Mouse (Mus musculus): ENCODE data around the gene Cyb5r3.

Gene Cyb5r3

DNA sequence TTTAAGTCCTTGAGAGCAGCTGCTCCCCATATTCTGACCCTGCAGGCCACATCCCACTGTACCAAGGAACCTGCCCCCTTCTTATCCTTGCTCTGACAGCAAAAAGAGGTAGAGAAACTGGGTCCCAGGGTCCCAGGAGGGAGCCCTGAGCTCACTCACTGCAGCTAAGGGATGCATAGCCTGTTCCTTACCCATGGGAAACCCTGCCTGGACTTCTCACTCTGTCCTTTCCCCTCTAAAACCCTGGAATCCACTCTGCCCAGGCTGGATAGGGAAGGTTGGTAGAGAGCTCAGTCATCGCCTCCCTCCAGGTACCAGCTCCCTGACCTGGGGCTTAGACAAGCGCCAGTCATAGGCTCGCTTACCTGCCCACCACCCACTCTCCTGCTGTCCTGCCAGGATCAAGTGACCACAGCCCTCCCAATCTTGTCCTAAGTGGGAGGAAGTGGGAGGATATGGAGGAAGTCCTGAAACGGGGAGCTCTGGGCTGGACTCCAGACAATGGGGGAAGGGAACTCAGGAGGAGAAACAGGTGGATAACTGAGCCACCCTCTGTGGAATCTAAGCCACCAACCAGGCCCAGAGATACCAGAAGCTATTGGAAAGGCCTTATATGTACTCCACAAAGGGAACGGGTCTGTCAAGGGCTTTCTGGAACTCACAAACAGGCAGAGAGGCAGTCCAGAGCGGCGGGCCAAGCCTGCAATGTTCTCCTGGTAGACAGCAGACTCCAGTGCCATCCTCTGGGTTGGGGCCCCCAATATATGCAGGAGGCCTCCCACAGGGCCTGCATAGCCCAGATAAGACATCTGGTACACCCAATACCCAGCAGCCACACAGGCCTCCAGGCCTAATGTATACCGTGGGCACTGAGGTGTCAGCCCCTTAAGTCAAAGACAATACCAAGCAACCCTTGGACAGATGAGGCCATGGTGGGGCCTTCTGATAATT lies 2.3 kb downstream of the Cyb5r3 start:
- WGBS = 70% methylated on average over 8 of the region's 8 CpGs

DNA sequence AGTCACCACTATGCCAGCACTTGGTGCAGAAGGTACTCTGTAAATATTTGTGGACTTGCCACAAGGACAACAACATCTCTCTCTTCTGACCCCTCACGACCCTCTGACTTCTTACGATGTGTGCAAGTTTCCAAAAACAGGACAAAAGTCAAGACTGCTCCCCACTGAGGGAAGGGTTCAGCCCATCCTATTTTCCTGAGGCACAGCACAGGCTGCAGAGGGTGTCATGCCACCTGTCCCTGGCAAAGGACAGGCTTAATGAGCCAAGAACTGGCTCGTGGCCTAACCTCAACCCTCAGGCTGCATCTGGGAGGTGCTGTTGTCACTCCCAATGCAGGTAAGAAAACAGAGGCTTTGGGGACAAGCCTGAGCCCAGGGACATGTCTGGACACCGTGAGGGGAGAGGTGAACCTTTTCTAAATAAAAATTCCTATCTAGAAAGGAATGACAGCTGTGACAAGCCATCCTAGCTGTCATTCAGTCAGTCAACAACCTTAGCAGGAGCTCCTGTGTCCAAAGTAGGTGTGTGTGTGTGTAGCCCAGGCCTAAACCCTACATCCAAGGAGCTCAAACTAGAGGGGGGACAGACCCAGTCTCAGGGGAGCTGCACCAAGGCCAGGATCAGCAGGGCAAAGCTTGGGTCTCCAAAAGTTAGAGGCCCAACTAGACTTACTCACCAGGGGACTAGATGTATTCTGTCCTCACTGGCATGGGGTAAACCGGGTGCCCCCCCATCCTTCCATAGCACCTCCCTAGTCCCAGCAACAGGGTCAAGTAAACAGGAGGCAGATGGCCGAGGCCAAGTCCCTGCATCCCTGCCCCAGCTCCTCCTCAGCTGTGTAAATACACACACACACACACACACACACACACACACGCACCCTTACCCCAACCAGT lies 3.3 kb downstream of the Cyb5r3 start:
- 78% methylated on average over 7 of the region's 7 CpGs for WGBS

DNA sequence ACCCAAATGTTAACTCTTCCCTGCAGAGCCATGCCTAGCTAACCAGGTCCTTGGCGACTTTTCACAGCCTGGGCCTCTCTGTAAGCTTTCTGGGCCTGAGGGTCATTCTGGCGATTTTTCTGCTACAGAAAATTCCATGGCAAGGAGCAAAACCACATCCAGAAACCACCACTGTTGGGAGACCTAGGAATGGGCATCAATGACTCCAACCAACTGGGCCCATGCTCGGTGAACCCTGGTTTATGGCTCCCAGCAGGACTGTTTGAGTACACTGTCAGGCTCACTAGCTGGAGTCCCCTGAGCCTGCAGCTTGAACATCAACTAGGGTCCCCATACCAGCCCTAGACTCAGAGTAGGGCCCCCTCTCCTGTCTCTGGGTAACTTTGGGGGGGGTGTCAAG lies 4.1 kb downstream of the Cyb5r3 start:
- 98% methylated on average over 3 of the region's 3 CpGs for WGBS

DNA sequence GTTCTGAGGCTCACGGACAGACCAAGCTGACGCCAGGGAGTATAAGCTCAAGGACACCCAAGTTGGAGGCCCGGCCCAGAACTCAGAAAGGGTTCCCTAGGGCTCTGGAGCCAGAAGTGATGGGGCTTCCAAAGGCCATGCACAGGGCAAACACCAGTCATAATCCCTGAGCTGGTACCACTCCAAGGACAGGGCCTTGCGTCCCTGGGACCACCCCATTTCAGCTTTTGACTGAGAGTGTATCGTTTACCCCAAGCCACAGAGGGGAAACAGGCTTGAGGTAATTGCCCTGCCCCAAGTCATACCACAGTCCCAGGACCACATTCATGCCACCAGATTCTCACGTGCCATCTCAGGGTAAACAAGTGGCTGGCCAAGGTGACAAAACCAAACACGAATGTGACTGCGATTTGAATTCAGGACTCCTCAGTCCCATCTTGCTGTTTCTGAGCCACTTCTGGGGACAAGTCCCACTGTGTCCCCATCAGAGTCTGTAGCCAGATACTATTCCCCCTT lies 4.8 kb downstream of the Cyb5r3 start:
- WGBS = 94% methylated on average over 8 of the region's 8 CpGs

DNA sequence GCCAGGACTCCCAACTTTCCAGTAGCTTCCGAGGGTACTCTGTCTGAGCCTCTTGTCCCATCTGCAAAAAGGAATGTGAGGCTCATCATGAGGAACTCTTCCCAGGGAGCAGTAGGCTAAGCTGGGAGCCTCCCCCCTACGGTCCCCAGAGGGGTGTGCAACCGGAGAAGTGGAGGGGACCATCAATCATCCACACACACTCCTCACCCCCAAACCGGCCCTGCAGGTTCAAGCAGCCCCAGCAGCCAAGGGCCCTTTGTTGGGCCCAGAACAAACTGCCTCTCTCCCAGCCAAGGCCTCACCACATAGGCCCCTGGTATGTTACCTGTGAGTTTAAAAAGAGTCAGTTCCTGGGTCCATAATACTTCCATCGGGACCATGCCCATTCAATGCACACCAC lies 5.3 kb downstream of the Cyb5r3 start:
- WGBS = 93% methylated on average over 5 of the region's 5 CpGs

DNA sequence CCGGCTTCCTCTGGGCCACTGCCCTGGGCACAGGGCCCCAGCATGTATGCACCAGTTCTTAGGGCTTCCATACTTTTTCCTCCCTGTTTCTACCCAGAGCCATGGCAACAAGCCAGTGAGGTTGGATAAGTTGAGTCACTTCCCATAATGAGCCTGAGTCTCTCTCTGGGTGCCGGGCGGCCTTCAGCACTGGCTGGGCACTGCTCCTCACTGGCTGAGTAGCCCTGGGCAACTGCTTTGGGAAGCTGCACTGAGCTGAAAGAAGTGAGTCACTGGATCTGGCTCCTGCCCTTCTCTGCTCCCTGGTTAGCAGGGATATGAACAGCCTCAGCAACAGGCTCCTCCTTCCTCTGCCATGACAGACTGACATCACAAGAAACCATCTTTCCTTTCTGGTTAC lies 5.8 kb downstream of the Cyb5r3 start:
- 61% methylated on average over 3 of the region's 3 CpGs for WGBS

DNA sequence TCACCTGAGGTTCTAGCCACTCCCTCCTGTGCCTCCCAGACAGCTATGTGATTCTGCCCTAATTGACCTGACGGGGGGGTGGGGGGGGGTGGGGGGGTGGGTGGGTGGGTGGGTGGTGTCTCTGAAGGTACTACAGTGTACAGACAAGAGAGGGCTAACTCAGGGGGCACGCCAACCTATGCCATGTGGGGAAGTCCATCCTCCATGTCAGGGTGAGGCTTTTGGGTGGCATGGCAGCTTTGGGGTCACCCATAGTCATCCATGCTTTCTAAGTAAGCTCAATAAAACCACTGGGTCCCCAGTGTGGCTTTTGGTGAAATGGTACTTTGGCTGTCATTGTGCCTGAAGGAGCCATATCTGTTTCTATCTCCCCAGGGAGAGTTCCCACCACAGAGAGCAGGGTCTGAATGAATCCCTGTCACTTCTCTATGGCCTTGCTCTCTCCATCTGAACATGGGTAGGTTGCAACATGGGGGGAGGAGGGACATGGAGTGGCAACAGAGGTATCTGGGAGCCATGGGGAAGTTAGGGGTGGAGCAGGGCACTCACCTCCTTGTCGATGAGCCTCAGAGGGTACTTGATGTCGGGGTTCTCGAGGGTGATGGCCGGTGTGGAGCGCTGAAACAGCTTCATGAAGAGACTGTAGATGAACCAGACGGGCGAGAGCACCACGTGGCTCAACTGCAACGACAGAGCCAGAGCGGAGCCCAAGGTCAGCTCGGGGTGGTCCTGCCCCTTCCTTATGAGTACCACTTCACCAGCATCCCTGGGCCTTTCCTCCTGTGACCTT lies 6.7 kb downstream of the Cyb5r3 start:
- WGBS = 91% methylated on average over 13 of the region's 13 CpGs

DNA sequence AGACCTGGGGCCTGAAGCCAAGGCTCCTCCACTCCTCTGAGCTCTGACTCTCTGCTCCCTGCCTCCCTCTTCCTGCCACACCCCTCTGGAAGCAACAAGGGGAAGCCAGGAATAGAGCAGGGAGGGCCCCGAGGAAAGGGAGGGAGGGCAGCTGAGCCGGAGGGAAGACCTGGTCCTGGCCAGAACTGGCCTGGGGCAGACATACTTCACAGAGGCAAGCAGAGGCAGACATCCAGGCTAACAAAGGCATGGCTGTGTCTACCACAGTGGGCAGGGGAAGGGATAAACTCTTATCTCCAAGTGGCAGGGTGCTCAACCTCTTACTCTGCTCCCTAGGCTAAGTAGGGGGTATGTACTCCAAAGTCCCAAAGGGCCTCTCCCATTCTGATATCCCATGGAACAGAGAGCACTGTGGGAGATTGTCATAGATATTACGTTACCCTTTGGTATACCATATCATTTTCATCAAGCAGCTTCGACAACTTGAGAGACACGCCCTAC lies 7.4 kb downstream of the Cyb5r3 start:
- WGBS = 81% methylated on average over 5 of the region's 5 CpGs

DNA sequence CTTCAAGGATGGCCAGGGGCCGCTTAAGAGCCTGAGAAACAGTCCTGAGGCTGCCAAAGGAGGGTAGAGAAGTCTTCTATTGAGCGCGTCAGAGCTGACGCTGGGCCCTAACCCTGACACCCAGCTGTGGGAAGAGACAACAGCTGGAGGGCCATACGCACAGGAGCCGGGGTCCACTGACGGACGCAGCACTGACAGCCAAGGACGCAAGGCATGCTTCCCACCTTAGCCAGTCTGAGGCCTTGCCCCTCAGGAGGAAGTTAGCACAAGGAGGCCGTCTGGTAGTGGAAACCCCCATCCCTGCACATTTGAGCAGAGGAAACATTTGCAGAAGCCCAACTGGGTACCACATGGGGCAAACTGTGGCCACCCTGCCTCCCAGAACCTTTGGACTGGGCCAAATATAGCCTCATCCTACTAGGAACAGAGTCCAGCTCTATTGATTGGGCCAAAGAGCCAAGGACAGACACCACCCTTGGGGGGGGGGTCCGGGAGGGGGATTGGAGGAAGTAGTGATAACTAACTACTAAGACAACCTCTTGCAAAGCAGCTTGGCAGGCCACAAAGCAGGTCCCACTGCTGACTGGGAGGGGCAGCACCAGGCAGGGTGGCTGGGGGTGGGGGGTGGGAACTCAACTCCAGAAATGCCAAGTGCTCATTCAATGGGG lies 9.4 kb downstream of the Cyb5r3 start:
- 96% methylated on average over 11 of the region's 11 CpGs for WGBS

DNA sequence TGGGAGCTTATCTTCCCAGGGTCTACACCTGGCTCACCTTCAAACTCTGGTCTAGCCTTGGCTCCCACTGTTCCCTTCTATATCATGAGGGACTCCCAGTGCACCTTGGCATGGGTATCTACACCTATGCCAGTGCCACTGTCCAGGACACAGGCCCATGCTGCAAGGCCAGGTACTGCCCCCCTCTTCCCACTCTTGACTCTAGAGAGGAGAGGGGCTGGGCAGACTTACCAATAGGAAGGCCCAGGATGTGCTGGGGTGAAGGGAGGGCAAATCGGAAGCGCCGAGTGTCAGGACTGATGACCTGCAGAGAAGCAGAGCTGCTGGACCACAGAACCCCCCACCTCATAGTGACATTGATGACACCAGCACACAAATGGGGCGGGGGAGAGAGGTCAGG lies 10.4 kb downstream of the Cyb5r3 start:
- WGBS = 93% methylated on average over 4 of the region's 4 CpGs

DNA sequence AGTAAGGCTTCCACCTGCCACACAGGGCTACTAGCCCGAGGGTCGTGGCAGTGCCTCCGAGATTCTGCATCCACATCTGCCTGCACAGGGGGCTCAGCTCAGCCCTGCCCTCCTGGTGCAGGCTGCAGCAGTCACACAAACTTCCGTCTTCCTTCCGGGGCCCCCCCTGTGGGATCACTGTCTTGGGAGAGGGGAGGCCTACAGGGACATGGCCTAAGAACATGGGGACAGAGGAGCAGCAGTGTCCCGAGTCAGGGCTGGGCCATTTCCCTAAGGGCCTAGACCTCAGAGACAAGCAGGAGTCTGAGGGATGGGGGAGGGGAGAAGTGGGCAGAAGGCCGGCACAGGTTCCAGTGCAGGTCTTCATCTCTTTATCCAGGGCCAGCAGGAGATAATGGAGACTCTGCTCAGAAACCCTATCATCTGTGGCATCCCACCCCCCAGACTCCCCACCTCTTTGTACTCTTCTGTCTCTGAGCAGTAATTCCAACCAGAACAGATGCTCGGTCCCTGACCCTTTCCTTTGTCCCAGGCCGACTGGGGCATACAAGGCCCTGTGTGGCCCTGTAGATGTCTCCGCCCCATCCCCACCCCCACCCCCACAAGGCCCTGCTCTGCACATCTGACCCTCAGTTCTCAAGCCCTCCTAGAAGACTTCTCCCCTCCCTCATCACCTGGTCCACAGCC lies 11.2 kb downstream of the Cyb5r3 start:
- whole genome bisulfite sequencing = 74% methylated on average over 10 of the region's 10 CpGs

DNA sequence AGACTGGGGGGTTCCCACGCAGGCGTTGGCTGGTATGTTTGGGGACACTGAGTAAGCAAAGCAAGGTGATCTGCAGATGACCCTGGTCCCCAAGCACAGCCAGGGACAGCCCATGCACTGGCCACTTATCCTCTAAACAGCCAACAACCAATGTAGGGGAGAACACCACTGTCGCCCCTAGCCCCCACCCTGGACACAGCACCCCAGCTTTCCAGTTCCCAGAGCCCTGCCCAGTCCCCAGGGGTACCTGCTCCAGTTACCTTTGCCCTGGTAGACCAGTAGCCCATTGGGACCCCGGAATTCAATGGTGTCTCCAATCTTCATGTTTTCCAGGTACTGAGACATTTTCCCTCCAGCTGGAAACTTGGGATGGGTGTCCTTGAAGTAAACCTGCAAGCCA lies 11.8 kb downstream of the Cyb5r3 start:
- 96% methylated on average over 4 of the region's 4 CpGs for WGBS

DNA sequence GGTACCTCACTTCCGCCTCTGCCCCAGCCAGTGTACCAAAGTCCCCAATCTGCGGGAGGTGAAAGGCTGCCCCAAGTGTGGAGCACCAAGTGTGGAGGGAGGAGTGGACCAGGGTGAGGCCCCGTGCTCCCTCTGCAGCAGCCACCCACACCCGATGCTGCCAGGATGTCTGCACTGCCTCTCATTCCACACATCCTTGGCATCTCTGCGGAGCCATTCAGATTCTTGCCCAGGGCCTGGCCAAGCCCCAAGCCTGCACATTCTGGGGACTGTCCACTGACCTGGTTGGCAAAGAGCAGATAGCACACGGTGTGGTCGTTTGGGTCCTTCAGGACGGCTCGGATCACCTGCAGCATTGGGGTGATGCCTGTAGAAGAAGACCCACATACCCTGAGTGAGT lies 12.6 kb downstream of the Cyb5r3 start:
- WGBS = 83% methylated on average over 9 of the region's 9 CpGs

DNA sequence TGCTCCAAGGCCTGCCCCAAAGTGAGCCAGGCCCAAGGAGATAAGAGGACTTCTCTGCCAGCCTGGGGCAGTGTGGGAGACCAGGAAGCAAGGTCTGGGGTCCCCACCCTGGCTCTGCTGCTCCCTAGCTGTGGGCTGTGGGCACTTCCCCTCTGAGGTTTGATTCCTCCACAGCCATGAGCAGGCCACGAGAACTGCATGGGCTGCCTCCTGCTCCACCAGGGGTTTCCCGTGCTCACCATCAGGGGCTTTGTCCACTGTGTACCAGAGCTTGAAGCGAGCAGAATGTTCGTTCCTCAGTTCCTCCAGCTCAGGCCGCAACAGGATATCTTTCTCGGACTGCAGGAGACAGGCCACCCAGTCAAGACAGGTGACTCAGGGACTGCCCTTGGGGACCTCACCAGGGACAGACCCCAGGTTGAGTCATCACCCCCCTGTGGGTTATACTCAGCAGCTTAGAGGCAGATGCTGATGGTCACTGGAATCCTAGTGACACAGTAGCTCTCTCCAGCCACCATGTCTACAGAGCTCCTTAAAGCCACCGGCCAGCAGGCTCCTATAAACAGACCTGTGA lies 13.7 kb downstream of the Cyb5r3 start:
- 91% methylated on average over 7 of the region's 7 CpGs for WGBS

DNA sequence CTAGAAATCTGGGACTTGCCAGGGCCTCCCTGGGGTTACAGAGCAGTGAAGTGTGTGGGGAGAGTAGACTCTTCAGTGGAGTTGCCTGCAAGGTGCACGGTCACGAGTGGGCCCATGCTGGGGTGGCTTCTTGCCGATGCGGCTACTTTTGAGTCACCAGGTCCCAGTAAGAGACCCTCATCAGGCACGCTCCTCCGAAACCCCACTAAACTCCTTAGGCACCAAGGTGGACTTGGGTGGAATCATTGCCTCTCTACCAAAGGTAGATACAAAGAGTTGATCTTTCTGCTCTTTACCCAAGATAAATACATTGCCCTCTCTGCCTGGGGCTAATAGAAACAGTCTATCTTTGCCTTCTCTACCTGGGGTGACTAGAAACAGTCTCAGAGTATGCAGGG lies 14.7 kb downstream of the Cyb5r3 start:
- 98% methylated on average over 6 of the region's 6 CpGs for WGBS

DNA sequence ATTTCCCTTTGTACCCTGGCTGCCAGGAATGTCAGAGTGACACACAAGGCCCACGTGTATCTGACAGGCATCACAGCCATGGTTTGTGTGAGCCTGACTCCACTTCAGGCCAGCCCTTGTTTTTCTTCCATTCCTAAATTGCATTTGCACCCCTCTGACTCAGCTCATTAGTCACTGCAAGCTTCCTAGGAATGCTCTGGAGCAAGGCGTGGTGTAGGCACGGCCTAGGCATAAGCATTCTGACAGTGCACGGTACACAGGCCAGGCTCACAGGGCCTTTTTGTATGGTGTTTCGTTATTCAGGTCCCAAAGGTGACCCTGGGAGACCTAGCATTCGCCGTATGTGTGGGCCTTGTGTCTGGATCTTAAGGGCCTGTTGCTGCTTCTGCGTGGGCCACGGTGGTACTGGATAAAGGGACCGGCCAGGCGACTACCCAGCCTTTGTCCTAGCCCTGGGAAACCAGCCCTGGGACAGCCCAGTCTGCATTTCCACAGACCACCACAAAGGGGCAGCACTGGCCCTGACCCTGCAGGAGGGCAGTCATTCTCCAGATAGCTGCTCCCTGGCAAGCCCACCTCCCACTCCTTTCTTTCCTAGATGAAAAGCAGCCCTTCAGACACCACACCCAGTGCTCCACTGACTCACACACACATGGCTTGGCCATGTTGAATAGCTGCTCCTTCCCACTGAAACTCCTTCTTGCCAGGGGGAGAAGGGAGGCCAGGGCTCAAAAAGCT lies 15.3 kb downstream of the Cyb5r3 start:
- WGBS = 64% methylated on average over 11 of the region's 11 CpGs

DNA sequence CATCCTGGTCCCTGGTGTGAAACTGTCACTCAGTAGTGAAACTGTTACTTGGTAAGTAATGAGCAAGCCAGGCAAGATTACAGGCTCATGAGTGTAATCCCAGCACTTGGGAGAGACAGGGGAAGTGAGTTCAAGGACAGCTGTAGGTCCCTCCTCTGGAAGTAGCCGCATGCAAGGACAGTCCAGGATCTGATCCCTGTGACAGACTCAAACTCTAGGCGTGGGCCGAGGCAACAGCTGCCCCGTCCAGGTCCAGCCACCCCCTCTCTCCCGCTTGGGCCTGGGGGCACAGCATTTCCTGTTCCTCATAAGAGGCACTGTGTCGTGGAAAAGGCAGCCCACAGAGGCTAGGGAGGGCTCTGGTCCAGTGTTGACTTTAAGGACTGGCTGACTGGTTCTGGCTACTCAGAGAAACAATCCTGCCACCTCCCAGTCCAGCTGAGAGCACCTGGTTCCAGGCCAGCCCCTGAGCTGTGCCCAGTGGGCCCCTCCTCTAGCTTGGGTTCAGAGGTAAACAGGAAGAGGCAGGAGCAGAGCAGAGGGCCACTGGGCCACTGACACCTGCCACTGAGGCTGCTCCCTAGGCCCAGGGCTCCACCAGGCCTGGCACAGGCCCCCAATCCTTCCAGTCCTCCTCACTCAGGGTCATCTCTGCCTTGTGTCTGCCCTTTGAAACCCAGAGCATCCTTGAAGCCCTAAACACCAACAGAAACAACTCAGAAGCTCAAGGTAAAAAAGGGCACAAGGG lies 16.5 kb downstream of the Cyb5r3 start:
- 81% methylated on average over 6 of the region's 6 CpGs for WGBS

DNA sequence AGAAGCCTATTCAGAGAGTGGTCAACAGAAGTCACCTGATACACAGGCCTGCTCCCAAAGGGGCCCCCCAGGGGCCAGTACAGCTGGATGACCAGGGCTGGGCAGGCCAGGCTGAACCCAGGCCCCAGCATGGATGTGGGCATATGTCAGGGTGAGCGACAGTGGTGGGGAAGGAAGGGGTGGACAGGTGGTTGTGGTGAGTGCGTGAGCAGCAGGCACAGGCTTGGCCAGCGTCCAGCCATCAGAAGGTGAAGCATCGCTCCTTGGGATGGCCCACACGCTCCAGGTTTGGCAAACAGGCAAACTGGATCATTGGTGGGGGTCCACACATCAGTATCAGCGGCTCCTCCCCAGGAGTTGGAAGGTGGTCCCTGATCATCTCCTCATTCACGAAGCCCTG lies 18.1 kb downstream of the Cyb5r3 start:
- WGBS = 95% methylated on average over 7 of the region's 7 CpGs

DNA sequence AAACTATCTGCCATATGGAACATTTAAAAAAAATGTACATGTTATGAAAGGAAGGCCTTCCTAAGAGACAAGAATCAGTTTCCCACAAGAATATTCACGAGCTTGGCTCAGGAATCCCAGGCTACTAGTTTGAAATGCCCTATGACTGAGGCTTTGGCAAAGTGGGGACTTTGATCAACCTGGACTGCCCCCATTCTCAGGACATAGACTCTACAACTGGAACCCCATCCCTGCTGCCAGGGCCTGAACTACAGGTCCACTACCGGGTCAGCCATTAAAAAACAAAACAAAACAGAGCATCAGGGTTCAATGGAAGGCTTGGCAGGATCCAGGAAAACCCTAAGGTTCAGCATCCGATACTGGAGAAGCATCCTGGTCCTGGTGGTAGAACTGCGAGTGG lies 21.7 kb downstream of the Cyb5r3 start:
- 76% methylated on average over 4 of the region's 4 CpGs for WGBS
